Mouse (Mus musculus): ENCODE results near the gene Gipc2. TPM values are rescaled to one million over a fixed set of nuclear protein-coding genes. Genes with fewer than 3 reads are reported as not detected.

Gipc2 gene
- total RNA-seq, 2 experiments from 2014 or later, result 3.6 to 4.0 TPM

- intact Hi-C loops (cut with DNase I), result no loop called here
- no peak for DNase-seq (ENCODE audit: low spot score)
Observed at GRCm38 (mm10) chr3:152106225-152107148, 59.5 kb downstream of the Gipc2 start.

GRCm38 (mm10) chr3:152105341-152105740, 60.7 kb downstream of the Gipc2 start:
- DNase-seq (ENCODE audit: low spot score), result peak; percentile 31
- intact Hi-C loops (cut with DNase I), result no loop called here

DNA sequence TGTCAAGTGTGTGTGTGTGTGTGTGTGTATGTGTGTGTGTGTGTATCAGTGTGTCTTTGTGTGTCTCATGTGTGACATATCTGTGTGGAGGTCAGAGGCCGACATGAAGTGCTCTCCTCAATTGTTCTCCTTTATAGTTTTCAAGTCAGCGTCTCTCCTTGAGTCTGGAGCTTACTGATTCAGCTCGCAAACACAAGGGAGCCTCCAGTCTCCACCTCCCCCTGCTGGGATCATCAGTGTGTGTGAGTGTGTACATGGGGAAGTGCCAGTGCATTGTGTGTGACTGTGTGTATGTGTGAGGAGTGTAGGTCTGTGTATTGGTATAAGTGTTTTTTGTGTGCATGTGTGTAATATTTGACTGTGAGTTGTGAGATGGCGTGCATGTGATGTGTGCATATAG, 62.6 kb downstream of the Gipc2 start:
- intact Hi-C loops (cut with DNase I), result no loop called here
- DNase-seq (ENCODE audit: low spot score), result no peak

- intact Hi-C loops (cut with DNase I), result no loop called here
- DNase-seq (ENCODE audit: low spot score), result no peak
Observed at GRCm38 (mm10) chr3:152101459-152101858, 64.6 kb downstream of the Gipc2 start.

DNA sequence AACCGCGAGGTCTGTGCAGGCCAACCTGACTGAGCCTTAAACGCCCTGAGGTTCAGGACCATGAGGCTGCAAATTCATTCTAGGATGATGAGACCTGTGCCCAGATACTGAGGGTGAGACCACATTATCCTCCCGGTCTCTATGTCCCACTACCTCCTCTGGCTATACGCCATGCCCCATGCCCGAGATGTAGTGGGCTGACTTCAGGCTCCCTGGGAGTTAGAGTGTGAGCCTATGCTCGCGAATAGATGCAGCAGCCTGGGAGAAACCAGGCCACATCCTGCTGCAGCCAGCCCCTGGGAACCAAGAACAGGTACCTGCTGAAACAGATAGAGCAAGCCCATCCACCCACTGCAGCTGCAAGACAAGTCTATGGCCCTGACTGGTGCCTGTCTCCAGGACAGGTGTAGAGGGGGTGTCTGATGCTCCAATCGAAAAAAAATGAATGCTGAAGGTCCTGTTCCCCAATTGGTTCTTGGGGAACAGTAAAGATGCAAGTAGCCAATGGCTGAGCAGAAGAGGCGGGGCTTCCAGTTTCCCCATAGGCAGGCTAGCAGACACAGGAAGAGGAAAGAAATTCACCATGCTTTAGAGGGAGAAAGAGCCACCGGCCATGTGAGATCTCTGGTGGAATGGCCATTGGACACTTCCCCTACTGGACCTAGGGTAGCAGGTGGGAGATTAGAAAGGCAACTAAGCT, 65.8 kb downstream of the Gipc2 start:
- intact Hi-C loops (cut with DNase I), result no loop called here
- no peak for DNase-seq (ENCODE audit: low spot score)

DNA sequence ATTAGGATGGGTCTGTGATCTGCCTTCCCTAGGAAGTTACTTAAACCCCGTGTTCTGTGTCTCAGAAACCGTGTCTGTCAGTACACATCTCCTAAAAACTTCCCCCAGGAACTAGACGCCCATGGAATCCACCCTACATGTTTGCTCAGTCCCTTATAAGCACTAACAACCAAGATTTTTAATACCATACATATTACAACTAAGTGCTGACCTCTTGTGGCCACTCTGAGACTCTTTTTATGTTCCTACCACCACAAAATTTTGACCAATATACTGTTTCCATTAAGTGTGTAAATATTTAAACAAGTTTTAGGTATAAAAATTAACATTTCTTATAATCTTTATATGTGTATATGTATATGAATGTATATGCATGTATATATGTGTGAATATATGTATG, 71.0 kb downstream of the Gipc2 start:
- intact Hi-C loops (cut with DNase I), result no loop called here
- DNase-seq (ENCODE audit: low spot score), result no peak

DNA sequence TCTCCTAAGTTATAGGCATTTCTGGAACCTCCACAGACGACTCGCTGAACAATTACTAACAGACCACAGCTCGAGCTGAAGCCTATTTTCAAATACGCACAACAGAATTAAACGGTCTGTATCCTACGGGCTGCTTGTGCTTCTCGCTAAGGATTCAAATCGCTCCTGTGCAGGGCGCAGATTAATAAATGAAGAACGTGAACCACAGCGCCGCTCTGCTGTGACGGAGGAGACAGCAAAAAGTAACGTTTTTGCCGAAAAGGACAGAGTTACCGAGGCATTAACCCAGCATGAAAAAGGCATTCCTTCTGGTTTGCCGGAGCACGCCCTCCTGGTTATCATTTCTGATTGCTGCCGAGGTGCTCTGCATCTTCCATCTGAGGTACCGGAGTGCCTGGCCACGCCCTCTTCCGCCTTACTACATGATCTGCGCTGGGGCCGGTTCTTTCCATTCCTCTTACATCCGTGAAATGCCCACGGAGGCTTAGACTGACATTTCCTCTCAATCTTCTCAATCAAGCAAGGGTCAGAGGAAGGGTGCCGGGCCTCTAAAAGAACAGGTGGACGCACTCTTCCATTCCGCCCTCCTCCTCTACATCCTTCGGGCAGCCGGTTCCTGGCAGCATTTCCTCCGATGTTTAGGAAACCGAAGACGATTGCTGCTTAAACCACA, 73.5 kb downstream of the Gipc2 start:
- no peak for DNase-seq (ENCODE audit: low spot score)
- intact Hi-C loops (cut with DNase I), result no loop called here

- intact Hi-C loops (cut with DNase I), result loop anchor here (2.0 to 10.0 kb wide), 5 partner anchors 164 to 372 kb away; partner anchors contain the start of gene Ptgfr
- DNase-seq (ENCODE audit: low spot score), result no peak
Observed at GRCm38 (mm10) chr3:152089178-152089577, 76.9 kb downstream of the Gipc2 start.

- intact Hi-C loops (cut with DNase I), result loop anchor here (10.0 kb wide), 1 partner anchor 157 kb away; no protein-coding TSS in a partner anchor
- DNase-seq (ENCODE audit: low spot score), result no peak
Observed at GRCm38 (mm10) chr3:152081381-152081780, 84.6 kb downstream of the Gipc2 start.

- DNase-seq (ENCODE audit: low spot score), result no peak
- intact Hi-C loops (cut with DNase I), result no loop called here
Observed at GRCm38 (mm10) chr3:152076088-152076487, 89.9 kb downstream of the Gipc2 start.

- intact Hi-C loops (cut with DNase I), result no loop called here
- DNase-seq (ENCODE audit: low spot score), result no peak
Observed at GRCm38 (mm10) chr3:152069001-152069400, 97.0 kb downstream of the Gipc2 start.

DNA sequence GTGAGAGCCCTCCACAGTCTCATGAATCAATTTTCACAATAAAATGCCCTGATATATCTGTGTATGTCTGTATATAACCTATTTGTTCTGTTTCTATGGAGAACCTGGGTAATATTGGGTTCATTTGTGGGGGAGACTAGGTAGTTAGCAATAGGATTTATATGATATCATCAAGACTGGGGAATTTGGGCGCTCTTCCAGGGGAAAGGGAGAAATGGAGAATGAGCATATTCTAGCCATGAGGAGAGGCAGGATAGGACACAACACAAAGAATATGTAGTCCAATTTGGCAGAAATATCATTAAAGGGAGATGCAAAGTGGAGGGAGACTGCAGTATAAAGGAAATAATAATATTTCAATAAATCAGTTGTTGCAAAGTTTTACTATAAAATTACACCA, 97.7 kb downstream of the Gipc2 start:
- DNase-seq (ENCODE audit: low spot score), result no peak
- intact Hi-C loops (cut with DNase I), result no loop called here

DNA sequence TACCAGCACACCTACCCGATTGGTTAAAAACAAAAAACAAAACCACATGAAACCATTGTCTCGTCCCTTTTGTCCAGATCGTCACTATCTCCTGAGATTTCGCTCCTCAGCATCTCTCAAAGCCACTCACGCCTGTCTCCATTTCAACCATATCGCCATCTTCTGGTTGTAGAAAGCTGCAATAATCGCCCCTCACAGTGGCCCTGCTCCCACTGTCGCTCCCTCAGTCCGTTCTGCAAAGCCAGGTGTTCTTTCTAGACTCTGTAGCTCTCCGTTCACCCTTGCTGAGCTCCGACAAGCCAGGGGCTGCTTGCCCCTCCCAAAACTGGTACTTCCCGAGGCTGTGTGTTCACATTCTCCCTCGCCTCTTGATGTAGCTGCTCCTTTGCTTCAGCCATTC, 99.3 kb downstream of the Gipc2 start:
- no peak for DNase-seq (ENCODE audit: low spot score)
- intact Hi-C loops (cut with DNase I), result no loop called here

DNA sequence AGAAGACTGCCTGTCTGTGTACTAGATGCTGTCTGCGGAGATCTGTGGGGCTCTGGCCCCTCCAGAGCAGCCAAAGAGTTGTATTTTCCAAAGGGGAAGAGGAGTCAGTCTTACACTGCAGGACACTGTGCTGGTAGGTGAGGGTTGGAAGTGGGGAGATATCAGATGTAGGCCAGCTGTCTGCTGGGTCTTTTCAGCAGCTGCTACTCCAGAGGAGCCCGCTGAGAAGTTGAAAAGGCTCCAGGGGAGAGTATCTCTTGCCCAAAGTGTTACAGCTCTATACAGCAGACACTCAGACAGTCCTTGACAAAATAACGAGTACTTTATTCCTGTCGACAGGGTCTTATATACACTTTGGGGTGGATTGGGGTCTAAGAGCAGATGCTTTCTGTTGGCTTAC, 100.2 kb downstream of the Gipc2 start:
- intact Hi-C loops (cut with DNase I), result loop anchor here (1.0 kb wide), 1 partner anchor 229 kb away; the partner anchor contains the start of gene Ptgfr
- no peak for DNase-seq (ENCODE audit: low spot score)

DNA sequence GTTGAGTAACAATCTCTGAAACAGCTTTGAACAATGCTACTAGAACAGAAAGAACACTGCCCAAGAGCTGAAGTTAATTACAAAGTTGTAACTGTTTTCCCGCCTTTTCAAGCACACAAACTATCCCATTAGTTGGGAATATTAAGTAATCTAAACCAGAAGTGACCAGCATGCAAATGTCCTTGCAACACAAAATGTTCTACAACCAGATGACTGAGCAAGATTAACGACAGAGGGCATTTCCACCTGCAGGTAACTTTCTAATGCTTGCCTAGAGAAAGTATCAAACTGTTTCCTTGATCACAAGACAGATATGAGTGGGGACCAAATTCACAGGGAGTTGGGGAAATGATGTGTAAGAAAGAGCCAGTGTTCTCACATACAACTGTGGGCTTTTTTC, 101.9 kb downstream of the Gipc2 start:
- intact Hi-C loops (cut with DNase I), result no loop called here
- no peak for DNase-seq (ENCODE audit: low spot score)

DNA sequence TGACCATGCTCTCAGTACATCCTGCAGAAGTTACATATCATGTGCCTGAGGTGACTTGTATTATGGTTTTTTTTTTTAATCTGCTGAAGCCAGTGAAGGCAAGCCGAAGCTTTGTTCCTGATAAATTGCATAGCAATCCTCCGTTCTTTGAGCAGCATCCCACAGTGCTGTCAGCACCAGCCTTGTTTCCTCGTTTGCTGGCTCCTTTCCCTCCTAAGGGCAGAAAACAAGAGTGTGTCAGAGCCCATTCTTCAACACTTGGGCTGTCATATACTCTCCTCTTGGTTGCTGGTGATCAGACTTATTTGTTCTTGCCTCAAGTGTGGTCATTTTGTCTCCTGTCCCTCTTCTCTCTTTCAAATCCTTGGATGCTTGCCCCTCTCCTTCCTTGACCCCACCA, 103.2 kb downstream of the Gipc2 start:
- DNase-seq (ENCODE audit: low spot score), result peak; percentile 20
- intact Hi-C loops (cut with DNase I), result no loop called here

- DNase-seq (ENCODE audit: low spot score), result no peak
- intact Hi-C loops (cut with DNase I), result no loop called here
Observed at GRCm38 (mm10) chr3:152061145-152061544, 104.9 kb downstream of the Gipc2 start.

DNA sequence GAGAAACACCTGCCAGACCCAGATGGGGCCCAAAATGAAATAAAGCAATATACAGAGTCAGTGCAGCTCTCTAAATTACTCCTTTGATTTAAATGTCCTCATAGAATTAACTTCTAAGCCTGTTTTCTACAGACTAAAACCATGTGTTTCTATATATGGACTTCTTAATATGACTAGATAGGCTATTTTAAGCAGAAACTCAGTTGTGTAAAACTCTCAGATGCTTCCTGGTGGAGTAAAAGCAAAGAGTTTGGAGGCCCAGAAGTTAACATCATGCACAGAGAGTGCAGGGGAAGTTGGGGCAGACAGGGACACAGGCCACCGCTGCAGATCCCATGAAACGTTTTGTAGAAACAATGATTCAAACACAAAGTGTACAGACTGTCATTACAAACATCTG, 107.8 kb downstream of the Gipc2 start:
- intact Hi-C loops (cut with DNase I), result no loop called here
- DNase-seq (ENCODE audit: low spot score), result no peak

DNA sequence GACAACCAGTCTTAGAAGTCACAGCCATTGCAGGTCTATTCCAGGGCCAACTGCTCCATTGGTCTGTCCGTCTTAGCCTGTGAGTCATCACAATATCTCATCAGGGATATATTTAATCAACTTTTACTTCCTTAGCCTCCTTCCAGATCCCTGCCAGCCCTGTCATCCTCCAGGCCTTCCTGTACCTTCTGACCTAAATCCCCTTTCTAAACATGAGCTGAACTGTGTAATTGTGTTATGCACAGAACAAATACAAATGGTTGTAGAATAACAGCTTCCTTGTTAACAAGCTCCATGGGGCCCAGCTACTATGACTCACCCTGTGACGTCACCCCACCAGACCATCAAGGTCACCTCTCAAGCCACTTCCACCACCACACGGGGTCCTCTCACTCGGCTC, 111.8 kb downstream of the Gipc2 start:
- DNase-seq (ENCODE audit: low spot score), result no peak

DNA sequence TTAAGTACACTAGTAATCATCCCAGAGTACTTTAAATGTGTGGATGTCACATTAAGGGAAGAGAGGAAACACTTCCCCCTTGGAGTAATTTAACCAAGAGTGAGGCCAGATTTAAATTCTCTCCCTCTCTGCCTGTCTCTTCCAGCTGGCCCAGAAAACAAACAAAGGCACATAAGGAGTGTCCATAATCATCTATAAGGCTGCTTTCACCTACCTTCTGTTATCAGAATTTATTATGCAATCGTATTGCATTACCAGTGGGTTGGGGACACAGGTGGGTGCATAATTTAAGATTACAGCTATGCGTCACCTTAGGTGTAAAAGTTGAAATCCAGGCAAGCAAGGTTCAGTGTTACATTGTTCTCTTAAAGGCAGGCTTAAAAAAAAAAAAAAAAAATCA, 114.1 kb downstream of the Gipc2 start:
- DNase-seq (ENCODE audit: low spot score), result no peak
- intact Hi-C loops (cut with DNase I), result no loop called here

More for the DNA sequence above, 111.8 kb downstream of the Gipc2 start:
- intact Hi-C loops (cut with DNase I), result no loop called here

- intact Hi-C loops (cut with DNase I), result no loop called here
Observed at GRCm38 (mm10) chr3:152047914-152048313, 118.1 kb downstream of the Gipc2 start.

More at GRCm38 (mm10) chr3:152047914-152048313, 118.1 kb downstream of the Gipc2 start:
- DNase-seq (ENCODE audit: low spot score), result no peak

All from heart, postnatal 25 days (tissue).